Mouse (Mus musculus): Measurements from ENCODE around the gene Pigk. TPM values are rescaled to one million over a fixed set of nuclear protein-coding genes. Genes with fewer than 3 reads are reported as not detected.

Gene Pigk
- total RNA-seq, 2 experiments from 2014 or later, result 44.1 to 45.0 TPM

GRCm38 (mm10) chr3:153016355-153016754 lies 302.5 kb downstream of the Pigk start:
- intact Hi-C loops (cut with DNase I), result no loop called here
- no peak for DNase-seq (ENCODE audit: low spot score in 2 of 2)

DNA sequence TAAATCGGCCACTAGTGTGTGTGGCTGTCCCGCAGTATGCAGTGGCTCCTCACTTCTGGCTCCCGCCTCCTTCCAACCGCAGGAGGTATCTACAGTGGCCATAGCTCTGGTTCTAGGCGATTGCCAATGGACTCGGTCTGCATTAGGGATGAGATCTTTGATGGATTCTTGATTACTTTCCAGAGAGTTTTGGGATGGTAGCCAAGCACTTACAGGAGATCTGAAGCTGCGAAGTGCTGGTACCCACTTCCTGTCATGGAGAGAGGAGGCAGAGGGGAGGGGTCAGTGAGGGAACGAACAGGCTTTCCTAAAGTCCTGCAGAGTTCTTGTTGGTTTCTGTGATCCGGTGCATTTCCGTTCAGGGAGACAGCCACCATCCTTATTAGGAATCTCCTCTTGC lies 304.2 kb downstream of the Pigk start:
- intact Hi-C loops (cut with DNase I), result no loop called here
- DNase-seq (ENCODE audit: low spot score in 2 of 2), result no peak

DNA sequence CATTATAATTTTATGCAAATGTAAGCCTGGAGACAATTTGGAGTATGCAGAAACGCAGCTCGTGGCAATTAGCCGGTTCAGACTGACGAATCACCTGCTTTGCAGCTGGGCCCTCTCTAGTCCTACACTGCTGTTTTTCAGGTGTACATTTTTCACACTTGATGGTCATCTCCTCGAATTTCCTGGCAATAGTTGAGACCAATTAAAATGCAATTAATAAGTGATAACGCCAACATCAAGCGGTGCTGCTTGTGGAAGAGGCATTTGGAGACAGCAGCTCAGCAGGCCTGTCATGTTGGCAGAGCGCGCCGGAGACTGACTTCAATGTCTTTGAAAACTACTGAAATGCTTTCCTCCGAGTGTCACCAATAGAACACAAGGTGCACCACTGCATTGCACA lies 310.1 kb downstream of the Pigk start:
- intact Hi-C loops (cut with DNase I), result no loop called here
- DNase-seq (ENCODE audit: low spot score in 2 of 2), result no peak

Other genes starting within 250 kb of the Pigk start
- 100 to 1,000 TPM; 109 to 125 TPM for gene Ak5, start 45.7 kb upstream of the Pigk start, total RNA-seq (2021)

Measured in left cerebral cortex, postnatal 14 days (tissue).